Mouse (Mus musculus) cerebellum, adult 9-10 months (tissue): ENCODE data around the gene Fkbp2.

Source experiments
- DNase-seq: peaks from one replicate; pipeline ENCODE4 v3.0.0; 2022

The Fkbp2 gene

DNA sequence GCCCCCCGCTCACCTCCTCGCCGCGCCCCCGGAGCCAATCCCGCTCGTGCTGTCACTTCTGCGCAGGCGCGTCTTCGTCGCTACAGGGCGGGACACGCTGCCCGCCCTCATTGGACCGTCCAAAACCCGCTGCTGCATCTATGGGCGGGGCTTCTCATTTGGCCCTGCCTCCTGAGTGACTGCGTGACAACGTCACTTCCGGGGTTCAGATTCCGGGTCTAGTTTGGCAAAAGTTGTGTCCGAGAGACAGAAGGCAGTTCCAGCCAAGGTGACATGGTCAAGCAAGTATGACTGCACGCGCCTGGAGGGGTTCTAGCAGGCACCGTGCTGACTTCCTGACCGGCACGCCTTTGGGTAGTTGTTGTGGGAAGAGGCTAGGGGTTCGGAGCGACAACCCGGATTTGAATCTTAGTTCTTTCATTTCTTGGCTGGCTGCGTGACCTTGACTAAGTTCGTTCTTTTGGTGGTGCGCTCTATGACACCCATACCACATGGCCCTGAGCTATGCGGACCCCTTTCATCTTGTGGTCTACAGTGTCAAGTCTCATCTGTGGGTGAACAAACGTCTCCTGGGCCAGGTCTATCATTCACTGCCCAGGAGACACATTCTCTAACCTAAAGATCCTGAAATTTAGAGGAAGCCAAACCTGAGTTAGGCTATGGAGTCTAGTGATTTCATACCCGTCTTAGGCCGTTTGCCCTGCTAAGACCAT lies at the start of gene Fkbp2:
Gene Fkbp2 (minus strand): TSS at position 121 of the 713 bp plus-strand sequence.
- DNase-seq: peak; percentile 99

DNA sequence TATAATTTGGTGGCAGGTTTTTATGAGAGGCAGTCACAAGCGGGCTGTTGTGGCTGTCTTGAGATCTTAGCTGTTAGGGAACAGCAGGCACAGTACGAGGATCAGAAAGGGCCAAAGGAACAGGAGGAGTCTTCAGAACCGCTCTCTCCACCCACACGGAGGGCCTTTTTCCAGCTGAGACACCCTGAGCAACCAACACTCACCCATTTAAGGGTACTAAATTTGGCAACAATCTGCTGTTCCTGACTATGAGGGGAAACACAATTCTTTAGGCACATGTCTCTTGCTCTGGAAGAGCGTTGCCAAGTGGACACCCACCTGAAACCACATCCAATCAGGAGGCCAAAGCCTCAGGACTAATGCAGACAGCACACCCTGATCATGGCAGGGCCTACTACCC lies 49.2 kb upstream of the Fkbp2 start:
- DNase-seq: no peak

DNA sequence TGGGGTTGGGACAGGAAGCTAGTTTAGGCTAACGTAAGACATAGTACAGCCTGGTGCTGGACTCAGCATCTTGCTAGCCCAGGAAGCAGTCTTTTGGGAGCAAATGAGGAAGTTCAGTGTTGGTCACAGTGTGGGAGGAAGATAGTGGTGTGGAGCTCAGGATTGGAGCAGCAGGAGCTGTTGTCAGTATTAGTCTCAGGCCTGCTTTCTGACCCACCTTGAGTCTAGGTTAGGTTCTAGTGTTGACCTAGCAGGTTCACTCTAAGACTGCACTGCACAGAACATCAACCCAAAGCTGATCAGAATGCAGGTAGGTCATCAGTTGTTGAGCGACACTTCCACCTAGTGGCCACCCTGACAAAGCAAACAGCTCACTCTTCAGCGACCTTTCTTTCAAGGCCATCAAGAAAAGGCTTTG lies 39.9 kb upstream of the Fkbp2 start:
- DNase-seq: no peak

DNA sequence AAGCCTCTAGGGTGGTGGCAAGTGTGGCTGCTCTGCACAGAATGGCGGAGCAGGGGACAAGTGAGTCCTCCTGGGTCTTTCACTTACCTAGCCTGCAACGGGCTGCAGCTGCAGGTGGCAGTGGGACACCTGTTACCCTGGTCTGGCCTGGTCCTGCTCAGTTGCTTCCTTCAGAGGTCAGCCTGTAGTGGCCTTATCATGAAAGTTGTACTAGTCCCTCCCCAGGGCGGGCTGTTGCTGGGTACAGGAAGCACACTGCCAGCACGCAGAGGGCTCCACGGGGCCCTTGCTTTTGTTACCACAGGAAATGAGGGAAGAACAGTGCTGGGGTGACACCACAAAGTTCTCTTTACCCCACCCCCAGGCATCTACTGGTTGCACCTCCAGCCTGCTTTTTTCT lies 38.9 kb upstream of the Fkbp2 start, which contains the start of gene Fermt3:
Gene Fermt3 (minus strand): TSS at position 279 of the 400 bp plus-strand sequence.
- no peak for DNase-seq

DNA sequence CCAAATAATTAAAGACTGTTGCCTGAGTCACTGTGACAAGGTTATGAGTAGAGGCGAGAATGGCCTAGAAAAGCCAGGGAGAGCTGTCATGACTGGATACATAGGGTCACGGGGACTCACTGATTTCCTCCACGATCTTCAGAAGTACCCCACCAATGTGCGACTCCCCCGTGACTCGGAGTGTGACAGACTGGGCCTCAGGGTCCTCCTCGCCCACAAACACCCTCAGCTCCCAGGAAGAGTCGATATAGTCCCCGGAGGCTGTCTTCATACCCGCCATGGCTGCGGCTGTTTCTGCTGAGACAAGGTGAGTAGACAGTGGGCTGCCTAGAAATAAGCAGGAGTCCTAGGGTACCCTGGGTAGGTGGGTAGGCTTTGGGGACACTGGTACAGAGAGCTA lies 38.2 kb upstream of the Fkbp2 start:
- DNase-seq: no peak

DNA sequence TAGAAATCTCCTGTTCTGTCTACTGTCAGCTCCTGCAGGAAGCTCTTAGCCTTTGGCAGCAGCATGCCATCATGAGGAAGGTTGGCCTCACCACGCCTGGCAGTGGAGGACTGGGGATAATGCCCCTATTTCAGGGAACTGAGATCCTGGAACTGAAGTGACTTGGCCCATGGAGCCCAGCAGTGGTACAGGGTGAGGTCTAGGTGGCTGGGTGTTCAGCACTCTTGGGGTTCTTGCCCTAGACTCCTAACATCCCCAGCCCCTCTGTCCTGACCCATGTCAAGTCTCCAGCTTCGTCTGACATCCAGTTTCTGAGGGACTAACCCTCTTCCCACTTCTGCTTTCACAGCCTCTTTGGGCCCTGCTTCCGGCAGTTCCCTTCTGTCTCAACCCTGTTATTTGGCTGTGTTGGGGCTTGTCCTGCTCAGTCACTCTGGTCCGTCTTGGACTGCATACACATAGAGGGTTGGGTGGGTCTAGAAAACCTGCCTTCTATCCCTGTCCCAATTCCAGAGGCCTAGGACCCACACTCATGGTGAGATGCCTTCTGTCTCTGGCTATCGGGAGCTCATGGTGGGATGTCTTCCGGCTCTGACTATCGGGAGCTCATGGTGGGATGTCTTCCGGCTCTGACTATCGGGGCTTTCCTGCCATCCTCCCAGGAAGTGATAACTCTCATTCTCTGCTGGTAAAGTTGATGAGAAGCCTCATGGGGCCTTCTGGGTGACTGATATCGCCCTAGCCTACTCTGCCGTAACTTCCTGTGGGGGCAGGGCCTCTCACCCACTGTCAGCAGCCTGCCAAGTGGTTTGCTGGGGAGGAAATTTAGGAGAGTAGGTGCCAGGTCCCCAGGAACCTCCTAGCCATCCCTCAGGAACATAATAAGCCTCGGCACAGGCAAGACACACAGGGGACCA lies 37.5 kb upstream of the Fkbp2 start:
- DNase-seq: no peak

DNA sequence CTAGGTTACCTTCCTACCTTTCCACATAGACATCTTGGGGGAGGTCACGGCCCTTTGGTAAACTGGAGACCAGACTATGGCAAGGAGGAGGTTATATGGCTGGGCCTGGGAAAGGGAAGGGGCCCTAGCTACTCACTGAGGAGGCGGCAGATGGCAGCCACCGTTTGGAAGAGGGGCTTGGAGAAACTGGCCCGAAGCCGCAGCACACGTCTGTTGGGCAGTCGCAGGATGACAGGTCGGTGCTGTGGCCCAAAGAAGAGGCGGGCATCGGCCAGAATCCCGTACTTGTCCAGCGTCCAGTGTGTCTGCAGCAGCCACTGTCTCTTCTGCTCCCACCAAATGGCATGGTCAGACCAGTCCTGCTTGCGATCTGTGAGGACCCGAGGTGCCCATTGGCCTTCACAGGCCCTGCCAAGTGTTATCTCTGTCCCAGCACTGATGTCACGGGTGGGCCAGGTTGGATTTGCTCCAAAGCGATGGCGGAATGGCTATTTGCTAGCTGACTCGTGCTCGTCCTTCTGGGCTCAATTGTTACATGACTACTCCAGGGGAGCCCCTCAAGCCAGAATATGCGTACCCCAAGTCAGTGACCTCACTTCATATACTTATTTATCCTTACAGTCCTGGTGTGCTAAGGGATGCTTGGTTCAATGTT lies 34.3 kb upstream of the Fkbp2 start:
- DNase-seq: no peak

DNA sequence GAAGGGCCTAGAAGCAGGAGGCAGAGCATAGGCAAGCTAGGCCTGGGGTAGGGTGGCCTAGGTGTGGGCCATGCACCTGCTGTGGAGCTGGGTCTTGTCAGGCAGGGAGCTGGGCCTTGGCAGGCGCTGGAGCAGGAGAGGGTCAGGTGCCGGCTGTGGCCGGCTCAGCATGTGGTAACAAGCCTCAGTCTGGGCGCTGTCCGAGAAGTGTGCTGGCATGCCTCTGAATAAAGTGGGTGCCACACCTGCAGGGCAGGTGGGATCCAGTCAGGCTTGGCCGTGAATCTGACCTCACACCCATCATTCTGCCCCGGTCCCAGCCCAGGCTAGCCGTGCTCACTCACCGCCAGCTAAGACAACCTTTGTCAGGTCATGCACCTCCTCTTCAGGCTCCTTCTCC lies 33.7 kb upstream of the Fkbp2 start:
- no peak for DNase-seq

DNA sequence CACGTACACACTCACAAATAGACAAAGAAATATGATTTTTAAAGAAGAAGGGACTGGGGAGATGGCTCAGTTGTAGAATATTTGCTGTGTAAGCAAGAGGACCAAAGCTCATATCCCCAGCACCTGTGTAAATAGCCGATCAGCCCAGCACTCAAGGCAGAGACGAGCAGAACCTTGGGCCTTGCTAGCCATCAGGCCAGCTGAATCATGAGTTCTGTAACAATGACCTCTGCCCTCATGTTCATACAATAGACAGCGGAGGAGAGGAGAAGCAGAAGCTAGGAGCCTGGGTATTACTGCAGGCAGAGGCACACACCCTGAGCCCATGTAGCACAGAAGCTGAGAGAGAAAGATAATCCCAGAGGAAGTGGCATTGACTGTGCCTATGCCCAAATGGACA lies 32.1 kb upstream of the Fkbp2 start:
- no peak for DNase-seq

DNA sequence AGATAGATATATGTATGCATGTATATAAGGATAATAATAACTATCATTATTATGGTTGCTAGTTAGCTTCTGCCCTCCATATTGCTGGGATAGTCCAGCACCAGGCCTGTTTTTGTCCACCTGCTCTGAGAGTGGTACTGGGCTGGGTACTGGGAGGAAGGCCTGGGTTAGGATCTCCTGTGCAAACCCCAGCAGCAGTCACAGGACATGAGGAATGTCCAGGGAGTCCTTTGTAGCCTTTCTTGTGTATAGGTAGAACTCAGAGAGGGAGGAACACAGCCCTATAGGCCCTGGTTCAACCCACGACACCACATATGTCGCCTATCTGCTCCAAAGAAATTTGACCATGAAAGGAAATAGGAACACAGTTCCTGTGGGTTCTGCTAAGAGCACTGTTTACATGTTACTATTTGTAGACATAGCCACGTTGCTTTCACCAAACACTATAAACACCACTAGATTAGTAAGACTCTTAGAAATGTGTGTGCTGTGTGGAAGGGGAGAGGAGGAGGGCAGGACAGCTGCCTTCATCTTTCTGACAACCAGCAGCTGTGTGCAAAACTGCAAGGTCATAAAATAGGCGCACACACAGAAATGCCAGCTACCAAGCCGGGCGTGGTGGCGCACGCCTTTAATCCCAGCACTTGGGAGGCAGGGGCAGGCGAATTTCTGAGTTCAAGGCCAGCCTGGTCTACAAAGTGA lies 26.7 kb upstream of the Fkbp2 start:
- no peak for DNase-seq

DNA sequence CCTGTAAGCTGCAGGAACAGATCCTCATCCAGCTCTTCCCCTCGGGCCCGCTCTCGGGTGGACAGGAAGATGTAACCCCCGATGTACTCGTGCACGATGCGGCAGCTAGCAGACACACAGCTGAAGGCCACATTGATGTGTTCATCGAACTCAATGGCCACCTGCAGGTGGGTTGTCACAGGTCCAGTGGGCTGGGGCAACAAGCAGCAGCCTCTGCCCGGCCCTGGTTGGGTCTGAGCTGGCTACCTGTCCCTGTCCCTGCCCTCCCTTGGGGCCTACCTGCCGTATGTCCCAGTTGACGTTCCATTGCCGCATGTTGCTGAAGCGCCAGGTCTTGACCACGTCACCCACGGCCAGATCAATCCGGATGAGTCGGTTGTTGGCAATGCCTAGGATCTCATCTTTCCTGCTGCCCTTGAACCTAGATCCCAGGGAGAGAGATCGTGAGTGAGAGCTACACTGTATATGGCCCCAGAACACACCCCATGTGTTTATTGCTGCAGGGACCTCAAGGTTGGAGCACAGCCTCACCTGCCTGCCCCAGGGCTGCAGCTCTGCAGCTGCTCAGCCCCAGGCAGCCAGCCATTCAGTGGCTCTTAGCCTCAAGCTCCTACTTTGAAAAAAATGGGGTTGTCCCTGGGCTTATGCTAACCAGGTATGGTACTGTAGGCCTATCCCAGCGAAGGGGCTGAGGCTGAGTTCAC lies 19.2 kb upstream of the Fkbp2 start:
- DNase-seq: peak; percentile 36

DNA sequence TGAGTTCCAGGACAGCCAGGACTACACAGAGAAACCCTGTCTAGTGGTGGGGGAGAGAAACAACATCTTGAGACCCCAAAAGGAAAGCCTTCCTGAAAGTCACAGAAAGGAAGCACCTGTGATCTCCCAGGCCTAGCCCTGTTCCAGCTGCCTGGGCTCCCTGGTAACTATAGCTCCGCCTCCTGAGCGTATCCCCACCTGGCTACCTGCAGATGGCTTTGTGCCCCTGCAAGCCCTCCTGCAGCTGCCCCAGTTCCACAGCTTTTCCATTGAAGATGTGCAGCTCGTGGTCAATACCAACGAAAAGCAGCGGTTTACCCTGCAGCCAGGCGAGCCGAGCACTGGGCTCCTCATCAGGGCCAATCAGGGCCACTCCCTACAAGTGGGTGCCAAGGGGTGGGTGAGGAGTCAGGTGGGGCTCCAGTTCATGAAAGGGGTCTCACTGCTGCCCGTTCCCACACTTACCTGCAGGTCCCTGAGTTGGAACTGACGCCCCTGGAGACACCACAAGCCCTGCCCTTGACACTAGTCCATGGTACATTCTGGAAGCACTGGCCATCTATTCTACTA lies 17.5 kb upstream of the Fkbp2 start:
- DNase-seq: peak; percentile 48

DNA sequence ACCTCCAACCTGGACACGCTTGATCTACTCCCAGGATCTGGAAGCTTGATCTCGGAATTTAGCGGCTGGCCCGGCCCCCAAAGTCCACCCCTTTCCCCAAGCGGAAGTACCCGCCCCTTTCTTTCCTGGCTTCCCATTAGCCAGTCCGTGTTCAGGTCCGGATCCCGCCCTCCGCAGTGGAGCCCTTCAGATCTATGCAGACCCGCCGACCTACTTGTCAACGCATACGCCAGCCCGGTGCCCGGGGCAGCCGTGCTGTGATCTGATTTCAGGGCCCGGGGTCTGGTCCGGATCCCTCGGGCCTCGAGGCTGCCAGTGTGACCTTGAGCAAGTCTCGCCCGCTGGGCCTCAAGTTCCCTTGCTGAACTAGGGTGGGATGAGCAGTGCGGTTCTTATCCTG lies 15.7 kb upstream of the Fkbp2 start, which contains the start of the genes Nudt22 and Trpt1:
Gene Nudt22 (minus strand): TSS at position 112 of the 400 bp plus-strand sequence.
Gene Trpt1 (plus strand): TSS at position 126 of the 400 bp plus-strand sequence.
- DNase-seq: peak; percentile 91

DNA sequence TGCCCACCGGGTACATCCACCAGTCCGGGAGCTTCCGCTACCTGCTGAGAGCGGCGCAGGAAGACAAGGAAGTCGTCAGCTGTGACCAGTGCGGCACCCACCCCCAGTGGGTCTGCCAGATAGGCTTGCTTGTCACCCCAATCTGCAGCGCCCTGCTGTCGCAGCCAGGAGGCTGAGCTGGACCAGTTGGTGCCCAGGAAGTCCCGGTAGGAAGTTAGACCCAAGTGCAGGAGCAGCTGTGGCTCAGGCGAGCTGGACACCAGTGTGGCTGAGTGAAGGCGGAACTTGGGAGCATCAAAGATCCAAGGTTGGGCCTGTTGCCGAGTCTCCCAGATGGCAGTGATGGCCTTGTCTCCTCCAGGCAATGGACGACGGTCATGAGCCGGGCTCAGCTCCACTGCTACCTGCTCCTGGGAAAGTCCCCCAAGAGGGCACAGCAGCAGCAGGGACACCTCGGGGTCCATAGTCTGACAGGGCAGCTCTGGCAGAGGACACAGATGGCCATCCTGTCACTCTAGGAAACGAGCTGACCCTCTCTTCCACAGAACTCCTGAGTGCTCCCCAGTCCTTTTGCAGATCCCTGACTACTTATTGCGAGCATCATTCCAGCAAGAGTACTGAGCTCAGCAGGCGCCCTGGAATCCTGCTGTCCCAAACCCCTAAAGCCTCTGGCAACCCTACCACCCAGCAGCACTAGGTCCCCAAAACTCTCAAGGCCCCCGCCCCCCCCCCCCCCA lies 15.1 kb upstream of the Fkbp2 start:
- DNase-seq: peak; percentile 75

DNA sequence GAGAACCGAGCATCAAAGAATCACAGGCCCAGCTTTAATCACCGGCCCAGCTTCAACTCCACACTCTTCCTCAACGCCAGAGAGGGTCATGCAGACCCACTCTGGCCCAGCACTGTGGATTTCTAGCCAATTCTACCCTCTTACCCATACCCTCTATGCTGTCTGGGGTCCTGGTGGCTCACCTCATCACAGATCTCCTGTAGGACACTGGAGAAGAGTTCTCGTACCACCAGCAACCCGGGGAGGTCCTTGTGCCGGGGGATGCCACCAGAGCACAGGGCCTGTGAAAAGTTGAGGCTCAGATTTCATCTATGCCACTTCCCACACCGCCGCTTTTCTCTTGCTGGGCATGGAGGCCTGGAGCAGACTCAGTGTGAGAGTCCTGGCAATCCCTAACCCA lies 14.2 kb upstream of the Fkbp2 start:
- peak; percentile 44 for DNase-seq

DNA sequence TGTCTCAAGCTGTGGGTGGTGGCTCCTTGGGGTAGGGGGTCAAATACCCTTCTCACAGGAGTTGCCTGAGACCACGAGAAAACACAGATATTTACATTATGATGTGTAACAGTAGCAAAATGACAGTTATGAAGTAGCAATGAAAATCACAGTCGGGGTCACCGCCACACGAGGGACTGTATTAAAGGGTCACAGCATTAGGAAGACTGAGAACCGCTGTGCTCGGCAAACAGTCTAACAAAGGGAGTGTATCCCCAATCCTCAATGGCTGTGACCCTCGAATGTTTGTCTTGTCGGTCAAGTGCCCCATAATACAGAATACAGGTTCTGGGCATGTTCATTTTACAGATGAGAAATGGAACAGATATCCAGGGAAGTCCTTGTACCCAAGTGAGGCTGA lies 13.7 kb upstream of the Fkbp2 start:
- peak; percentile 52 for DNase-seq

DNA sequence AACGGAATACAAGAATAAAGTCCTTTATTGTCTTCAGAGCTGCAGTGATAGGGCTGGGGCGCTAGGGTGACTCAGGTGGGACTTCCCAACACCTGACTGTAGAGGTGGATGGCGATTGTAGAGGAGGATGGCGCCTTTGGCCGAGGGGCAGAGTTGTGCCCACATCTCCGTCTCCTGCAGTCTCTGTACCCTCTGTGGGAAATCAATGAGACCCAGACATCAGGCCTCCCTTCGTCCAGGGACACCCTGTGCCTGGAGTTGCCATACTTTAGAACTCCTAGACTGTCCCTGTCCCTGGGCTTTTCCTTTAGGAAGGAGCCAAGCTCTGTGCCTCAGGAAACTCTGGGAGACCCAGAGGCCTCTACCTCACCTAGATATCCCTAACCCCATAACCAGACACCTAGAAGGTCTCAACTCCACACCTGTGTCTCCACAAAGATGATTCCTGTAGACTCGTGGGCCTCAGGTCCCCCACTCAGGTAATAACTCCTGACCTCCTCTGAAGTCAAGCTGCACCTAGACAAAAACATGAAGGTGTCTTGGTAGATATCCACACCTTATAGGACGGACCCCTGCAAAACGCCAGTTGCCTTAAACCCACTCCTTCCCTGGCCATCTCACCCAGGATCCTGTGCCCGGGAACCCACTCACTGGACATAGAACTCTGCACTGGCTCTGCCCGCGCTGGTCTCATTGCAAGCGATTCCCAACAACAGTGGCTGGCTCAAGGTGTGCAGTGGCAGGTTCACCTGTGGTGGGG lies 12.9 kb upstream of the Fkbp2 start:
- DNase-seq: peak; percentile 48

DNA sequence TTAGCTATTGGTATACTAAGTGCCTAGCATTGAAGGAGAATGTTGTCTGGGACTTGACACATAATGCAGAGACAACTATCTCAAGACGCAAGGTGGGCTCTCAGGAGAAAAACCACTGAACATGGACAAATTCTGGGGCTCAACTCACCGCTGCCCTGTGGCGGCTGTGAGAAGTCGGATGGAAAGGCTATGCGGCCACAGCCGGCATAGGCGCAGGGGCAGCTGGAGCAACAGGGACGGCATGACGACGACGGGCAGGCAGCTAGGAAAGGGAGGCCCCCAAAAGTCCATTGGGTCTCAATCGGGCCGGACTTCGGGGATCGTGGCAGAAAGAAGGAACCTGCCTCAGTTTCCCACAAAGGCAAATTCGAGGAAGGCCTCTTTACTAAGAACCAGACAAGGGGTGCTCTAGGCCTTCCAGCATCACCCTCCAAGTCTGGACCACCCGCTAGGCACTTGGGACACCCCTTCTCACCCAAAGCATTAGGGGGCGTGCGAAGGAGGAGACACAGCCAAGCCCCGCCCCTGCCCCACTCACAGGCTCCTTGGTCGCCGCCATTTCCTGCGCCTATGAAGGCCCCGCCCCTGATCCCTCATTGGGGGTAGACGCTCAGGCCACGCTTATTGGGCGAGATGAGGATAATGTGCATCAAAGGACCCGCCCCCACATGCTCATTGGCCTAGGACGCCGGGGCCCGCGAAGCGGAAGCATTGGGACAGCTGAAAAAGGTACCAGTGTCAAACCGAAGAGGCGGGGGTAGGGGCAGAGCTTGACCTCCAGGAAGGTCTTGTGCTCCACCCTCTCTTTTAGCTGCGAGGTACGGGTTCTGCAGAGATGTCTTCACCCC lies 11.9 kb upstream of the Fkbp2 start, which contains the start of gene Dnajc4:
Gene Dnajc4 (minus strand): TSS at position 562 of the 848 bp plus-strand sequence.
- peak; percentile 98 for DNase-seq

DNA sequence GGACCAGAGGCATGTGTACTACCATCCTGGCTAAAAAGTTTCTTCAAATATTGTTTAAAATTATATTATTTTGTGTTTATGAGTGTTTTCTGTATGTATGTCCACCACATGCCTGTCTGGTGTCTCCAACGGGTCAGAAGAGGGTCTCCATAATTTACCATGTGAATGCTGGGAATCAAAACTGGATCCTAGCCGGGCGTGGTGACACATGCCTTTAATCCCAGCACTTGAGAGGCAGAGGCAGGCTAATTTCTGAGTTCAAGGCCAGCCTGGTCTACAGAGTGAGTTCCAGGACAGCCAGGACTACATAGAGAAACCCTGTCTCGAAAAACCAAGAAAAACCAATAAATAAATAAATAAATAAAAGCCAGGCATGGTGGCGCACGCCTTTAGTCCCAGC lies 10.9 kb upstream of the Fkbp2 start:
- DNase-seq: peak; percentile 57
